Mouse (Mus musculus) heart, postnatal 0 days (tissue): ENCODE data around the gene Dock3.

Source experiments
- CTCF ChIP-seq: IDR thresholded peaks from 2 replicates; pipeline ENCODE4 v1.5.1; 2016; ENCODE audit warnings: antibody characterized with exemption, control low read depth, low read depth
- EP300 ChIP-seq: IDR thresholded peaks from 2 replicates; pipeline ENCODE4 v1.6.1; 2016; ENCODE audit warnings: antibody characterized with exemption, low read depth

DNA sequence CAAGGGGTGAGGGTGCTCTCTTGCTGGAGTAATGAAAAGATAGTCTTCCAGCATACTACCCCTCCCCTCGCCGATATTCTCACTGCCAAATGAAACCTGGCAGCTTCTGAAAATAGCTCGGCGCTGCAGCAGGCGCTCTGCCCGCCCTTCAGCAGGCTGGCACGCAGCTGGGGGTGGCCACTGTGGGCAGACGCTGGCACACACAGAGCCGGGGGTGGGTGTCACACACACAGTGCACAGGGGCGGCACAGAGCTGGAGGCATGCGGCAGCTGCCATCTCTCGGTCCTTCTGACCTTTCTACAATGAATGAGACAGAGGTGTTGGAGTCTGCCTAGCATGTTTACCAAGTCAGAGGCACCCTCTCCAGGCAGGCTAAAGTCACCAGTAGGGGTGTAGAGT lies 22.8 kb upstream of the Dock3 start:
- TF ChIP-seq CTCF (peak; percentile 6; the same call in 1 of the 2 replicates), EP300 (no peak)
